Mouse (Mus musculus) megakaryocyte progenitor cell, adult 5-6 weeks (primary cell): ENCODE data around the gene Hrasls. TPM values are rescaled to one million over a fixed set of nuclear protein-coding genes. Genes with fewer than 3 reads are reported as not detected.

Experiments used
- total RNA-seq, 2 experiments: library from RNA; stranded (forward) in 1 of 2; stranded (reverse) in 1 of 2; fragments of 157-497, 149-512 nt in 1 of 2; fragments of 200-1000 nt in 1 of 2; gene quantifications; 2 replicates each; pipeline versions ENCODE4 v1.2.3 to v1.2.4; 2015 to 2017

Hrasls gene
- total RNA-seq, 2 experiments from 2014 or later, result not detected

Other genes with a start within 250 kb of the Hrasls start
- gene Atp13a5, start 169.0 kb downstream of the Hrasls start, total RNA-seq (2015), result not detected in 2 replicates
- gene Atp13a5, start 169.0 kb downstream of the Hrasls start, total RNA-seq (2017), result not detected in 2 replicates